Mouse (Mus musculus) myocyte (in vitro differentiated cells): ENCODE results near the gene Ces1d.

ENCODE experiments used
- MAX ChIP-seq: IDR thresholded peaks from one replicate; pipeline ENCODE4 v1.6.1; 2011; ENCODE audit warnings: low read depth, mild to moderate bottlenecking, control low read depth
- POLR2A ChIP-seq: IDR thresholded peaks from one replicate; pipeline ENCODE4 v1.6.1; 2011; ENCODE audit warnings: low read depth, mild to moderate bottlenecking, control low read depth, moderate library complexity; ENCODE audit not compliant: insufficient read length

GRCm38 (mm10) chr8:93196436-93196835 lies 1.2 kb downstream of the Ces1d start:
- no peak for TF ChIP-seq POLR2A
- no peak for TF ChIP-seq MAX
